Mouse (Mus musculus): ENCODE measurements at regions not wholly inside any gene's neighbourhood (a gene's known extent, or its start where the extent isn't known, plus 50 kb on each side); places are given as distances from the start of the nearest gene placed in this dataset.

GRCm38 (mm10) chr14:71085721-71086120, 486.1 kb upstream of the Fam160b2 start:
- no peak for TF ChIP-seq CTCF (IDR thresholded peaks at IDR 0.05; ENCODE audit: low read depth, low read length)
- TF ChIP-seq POLR2A (IDR thresholded peaks at IDR 0.05; ENCODE audit: extremely low read depth, insufficient read depth, low read length): no peak
